Mouse (Mus musculus) bone marrow, adult 2 months (tissue): ENCODE measurements around the gene Tecr.

ENCODE experiments used
- CTCF ChIP-seq: fragments of 200-500 bp; IDR thresholded peaks from 2 replicates; pipeline ENCODE4 v1.5.1; 2011; ENCODE audit warnings: low read length, control low read depth; ENCODE audit not compliant: control insufficient read depth, insufficient read depth
- POLR2A ChIP-seq: fragments of 200-500 bp; IDR thresholded peaks from 2 replicates; pipeline ENCODE4 v1.6.1; 2011; ENCODE audit warnings: low read depth, mild to moderate bottlenecking, control low read depth, low read length, borderline replicate concordance; ENCODE audit not compliant: control insufficient read depth

- no peak for TF ChIP-seq CTCF
- TF ChIP-seq POLR2A = no peak
Measured at GRCm38 (mm10) chr8:83654725-83655124, 47.0 kb upstream of the Tecr start.
